Mouse (Mus musculus): ENCODE data around the gene Per3. TPM values are rescaled to one million over a fixed set of nuclear protein-coding genes. Genes with fewer than 3 reads are reported as not detected.

The Per3 gene
- polyA plus RNA-seq, 1 experiment from 2014 or later, result 4.1 TPM

- Histone ChIP-seq H3K9ac (replicated peaks; ENCODE audit: low read depth, low read length) (no peak overlapping the region), H3K36me3 (ENCODE audit: control insufficient read depth, insufficient read depth) (no peaks in the 10 kb centered on the region), H3K27ac (ENCODE audit: low read length) (no peak overlapping the region), H3K9me3 (ENCODE audit: control insufficient read depth, low read length) (no peaks in the 10 kb centered on the region), H3K4me1 (replicated peaks; ENCODE audit: control insufficient read depth, insufficient read depth, low read length) (peaks cover 4% of the 10 kb centered on the region; the same call in 1 of the 2 replicates), H3K27me3 (replicated peaks; ENCODE audit: control insufficient read depth, insufficient read depth, low read length) (no peaks in the 10 kb centered on the region), H3K4me2 (ENCODE audit: low read length) (no peak overlapping the region), H3K4me3 (replicated peaks; ENCODE audit: low read length) (no peak overlapping the region)
- 23% methylated on average over 7 of the region's 7 CpGs for WGBS
- ATAC-seq, result no peak
These were observed 77.9 kb downstream of the Per3 start for GRCm38 (mm10) chr4:150966556-150966955.

- no peaks in the 10 kb centered on the region for H3K9me3 ChIP-seq (ENCODE audit: control insufficient read depth, low read length)
- peaks cover 4% of the 10 kb centered on the region; the same call in 1 of the 2 replicates for H3K4me1 ChIP-seq (replicated peaks; ENCODE audit: control insufficient read depth, insufficient read depth, low read length)
- H3K4me3 ChIP-seq (replicated peaks; ENCODE audit: low read length), result no peak overlapping the region
- no peak overlapping the region for H3K9ac ChIP-seq (replicated peaks; ENCODE audit: low read depth, low read length)
- no peak overlapping the region for H3K27ac ChIP-seq (ENCODE audit: low read length)
- H3K27me3 ChIP-seq (replicated peaks; ENCODE audit: control insufficient read depth, insufficient read depth, low read length), result no peaks in the 10 kb centered on the region
- ATAC-seq, result no peak
- H3K4me2 ChIP-seq (ENCODE audit: low read length), result no peak overlapping the region
- WGBS, result 75% methylated on average over 11 of the region's 11 CpGs
- H3K36me3 ChIP-seq (ENCODE audit: control insufficient read depth, insufficient read depth), result no peaks in the 10 kb centered on the region
These were observed 78.9 kb downstream of the Per3 start for GRCm38 (mm10) chr4:150965555-150965951.

GRCm38 (mm10) chr4:150964635-150965554, 79.6 kb downstream of the Per3 start:
- Histone ChIP-seq H3K27ac (ENCODE audit: low read length) (no peak overlapping the region), H3K9me3 (ENCODE audit: control insufficient read depth, low read length) (no peaks in the 10 kb centered on the region), H3K36me3 (ENCODE audit: control insufficient read depth, insufficient read depth) (no peaks in the 10 kb centered on the region), H3K9ac (replicated peaks; ENCODE audit: low read depth, low read length) (no peak overlapping the region), H3K4me1 (replicated peaks; ENCODE audit: control insufficient read depth, insufficient read depth, low read length) (peaks cover 4% of the 10 kb centered on the region; the same call in 1 of the 2 replicates), H3K27me3 (replicated peaks; ENCODE audit: control insufficient read depth, insufficient read depth, low read length) (no peaks in the 10 kb centered on the region), H3K4me2 (ENCODE audit: low read length) (0 out of 2 replicates have a peak overlapping the region, but pooled peaks have one; percentile 24), H3K4me3 (replicated peaks; ENCODE audit: low read length) (no peak overlapping the region)
- 13% methylated on average over 25 of the region's 25 CpGs for WGBS
- no peak for ATAC-seq

- peaks cover 4% of the 10 kb centered on the region; the same call in 1 of the 2 replicates for H3K4me1 ChIP-seq (replicated peaks; ENCODE audit: control insufficient read depth, insufficient read depth, low read length)
- ATAC-seq, result no peak
- H3K9ac ChIP-seq (replicated peaks; ENCODE audit: low read depth, low read length), result no peak overlapping the region
- H3K27ac ChIP-seq (ENCODE audit: low read length), result no peak overlapping the region
- WGBS, result 60% methylated on average over 2 of the region's 2 CpGs
- no peaks in the 10 kb centered on the region for H3K9me3 ChIP-seq (ENCODE audit: control insufficient read depth, low read length)
- no peaks in the 10 kb centered on the region for H3K36me3 ChIP-seq (ENCODE audit: control insufficient read depth, insufficient read depth)
- H3K27me3 ChIP-seq (replicated peaks; ENCODE audit: control insufficient read depth, insufficient read depth, low read length), result no peaks in the 10 kb centered on the region
- H3K4me2 ChIP-seq (ENCODE audit: low read length), result no peak overlapping the region
- no peak overlapping the region for H3K4me3 ChIP-seq (replicated peaks; ENCODE audit: low read length)
These were observed 80.8 kb downstream of the Per3 start for GRCm38 (mm10) chr4:150963711-150964110.

- no peaks in the 10 kb centered on the region for H3K36me3 ChIP-seq (ENCODE audit: control insufficient read depth, insufficient read depth)
- no peak overlapping the region for H3K4me3 ChIP-seq (replicated peaks; ENCODE audit: low read length)
- no peak for ATAC-seq
- H3K27ac ChIP-seq (ENCODE audit: low read length), result no peak overlapping the region
- no peak overlapping the region for H3K9ac ChIP-seq (replicated peaks; ENCODE audit: low read depth, low read length)
- H3K9me3 ChIP-seq (ENCODE audit: control insufficient read depth, low read length), result no peaks in the 10 kb centered on the region
- no peaks in the 10 kb centered on the region for H3K27me3 ChIP-seq (replicated peaks; ENCODE audit: control insufficient read depth, insufficient read depth, low read length)
- H3K4me1 ChIP-seq (replicated peaks; ENCODE audit: control insufficient read depth, insufficient read depth, low read length), result peaks cover 4% of the 10 kb centered on the region; the same call in 1 of the 2 replicates
- no peak overlapping the region for H3K4me2 ChIP-seq (ENCODE audit: low read length)
- WGBS, result 53% methylated on average over 6 of the region's 6 CpGs
These were observed 82.2 kb downstream of the Per3 start for GRCm38 (mm10) chr4:150962231-150962630.

- Histone ChIP-seq H3K36me3 (ENCODE audit: control insufficient read depth, insufficient read depth) (no peaks in the 10 kb centered on the region), H3K4me2 (ENCODE audit: low read length) (no peak overlapping the region), H3K27me3 (replicated peaks; ENCODE audit: control insufficient read depth, insufficient read depth, low read length) (no peaks in the 10 kb centered on the region), H3K4me3 (replicated peaks; ENCODE audit: low read length) (no peak overlapping the region), H3K27ac (ENCODE audit: low read length) (no peak overlapping the region), H3K4me1 (replicated peaks; ENCODE audit: control insufficient read depth, insufficient read depth, low read length) (peaks cover 5% of the 10 kb centered on the region; the same call in 1 of the 2 replicates), H3K9me3 (ENCODE audit: control insufficient read depth, low read length) (no peaks in the 10 kb centered on the region), H3K9ac (replicated peaks; ENCODE audit: low read depth, low read length) (no peak overlapping the region)
- WGBS, result 80% methylated on average over 7 of the region's 7 CpGs
- ATAC-seq, result no peak
These were observed 85.9 kb downstream of the Per3 start for GRCm38 (mm10) chr4:150958536-150958935.

- H3K9ac ChIP-seq (replicated peaks; ENCODE audit: low read depth, low read length), result no peak overlapping the region
- H3K4me3 ChIP-seq (replicated peaks; ENCODE audit: low read length), result no peak overlapping the region
- no peaks in the 10 kb centered on the region for H3K9me3 ChIP-seq (ENCODE audit: control insufficient read depth, low read length)
- H3K27ac ChIP-seq (ENCODE audit: low read length), result no peak overlapping the region
- peaks cover 5% of the 10 kb centered on the region; the same call in 1 of the 2 replicates for H3K4me1 ChIP-seq (replicated peaks; ENCODE audit: control insufficient read depth, insufficient read depth, low read length)
- no peaks in the 10 kb centered on the region for H3K36me3 ChIP-seq (ENCODE audit: control insufficient read depth, insufficient read depth)
- no peak overlapping the region for H3K4me2 ChIP-seq (ENCODE audit: low read length)
- no peaks in the 10 kb centered on the region for H3K27me3 ChIP-seq (replicated peaks; ENCODE audit: control insufficient read depth, insufficient read depth, low read length)
- no peak for ATAC-seq
- WGBS, result 27% methylated on average over 1 of the region's 1 CpGs
These were observed 87.4 kb downstream of the Per3 start for GRCm38 (mm10) chr4:150957106-150957458.

GRCm38 (mm10) chr4:150956369-150957105, 87.9 kb downstream of the Per3 start:
- no peak overlapping the region for H3K27ac ChIP-seq (ENCODE audit: low read length)

More at GRCm38 (mm10) chr4:150956369-150957105, 87.9 kb downstream of the Per3 start:
- H3K9ac ChIP-seq (replicated peaks; ENCODE audit: low read depth, low read length), result no peak overlapping the region
- no peaks in the 10 kb centered on the region for H3K36me3 ChIP-seq (ENCODE audit: control insufficient read depth, insufficient read depth)
- WGBS, result 34% methylated on average over 13 of the region's 13 CpGs
- ATAC-seq, result peak; percentile 57; the same call in 1 of the 2 replicates
- H3K4me1 ChIP-seq (replicated peaks; ENCODE audit: control insufficient read depth, insufficient read depth, low read length), result peaks cover 5% of the 10 kb centered on the region; the same call in 1 of the 2 replicates
- H3K9me3 ChIP-seq (ENCODE audit: control insufficient read depth, low read length), result no peaks in the 10 kb centered on the region
- H3K4me2 ChIP-seq (ENCODE audit: low read length), result no peak overlapping the region
- no peaks in the 10 kb centered on the region for H3K27me3 ChIP-seq (replicated peaks; ENCODE audit: control insufficient read depth, insufficient read depth, low read length)
- no peak overlapping the region for H3K4me3 ChIP-seq (replicated peaks; ENCODE audit: low read length)
